Mouse (Mus musculus) adrenal gland, postnatal 4 days (tissue): ENCODE data around the gene Ifnar1. TPM values are rescaled to one million over a fixed set of nuclear protein-coding genes. Genes with fewer than 3 reads are reported as not detected.

ENCODE experiments used
- DNase-seq, 2 experiments: peaks; one replicate each; pipeline ENCODE4 v3.0.0; 2021 to 2022; ENCODE audit warnings: low spot score in 2 of 2, mixed read lengths in 2 of 2
- total RNA-seq, 2 experiments: library from RNA; stranded (reverse); gene quantifications; 2 replicates each; pipeline ENCODE4 v1.2.3; 2021

Gene Ifnar1
- total RNA-seq, 2 experiments from 2014 or later, result 87.7 to 92.9 TPM

DNA sequence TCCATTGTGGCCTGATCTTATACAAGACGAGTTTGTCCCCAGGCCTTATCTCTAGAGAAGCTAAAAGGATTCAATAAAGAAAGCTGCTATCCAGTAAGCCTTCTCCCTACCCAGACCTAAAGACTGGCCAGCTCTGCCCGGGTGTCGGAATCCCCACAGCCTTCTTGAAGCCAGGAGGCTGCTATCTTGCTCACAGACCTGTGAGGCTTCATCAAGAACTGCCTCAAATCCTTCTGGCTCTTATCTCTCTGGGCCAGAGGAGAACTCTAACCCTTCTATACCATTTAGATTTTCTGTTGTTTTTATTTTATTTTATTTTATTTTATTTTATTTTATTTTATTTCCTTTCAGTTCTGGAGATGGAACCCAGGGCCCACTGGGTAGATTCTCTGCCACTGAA, 52.0 kb downstream of the Ifnar1 start:
- DNase-seq, result no peak

DNA sequence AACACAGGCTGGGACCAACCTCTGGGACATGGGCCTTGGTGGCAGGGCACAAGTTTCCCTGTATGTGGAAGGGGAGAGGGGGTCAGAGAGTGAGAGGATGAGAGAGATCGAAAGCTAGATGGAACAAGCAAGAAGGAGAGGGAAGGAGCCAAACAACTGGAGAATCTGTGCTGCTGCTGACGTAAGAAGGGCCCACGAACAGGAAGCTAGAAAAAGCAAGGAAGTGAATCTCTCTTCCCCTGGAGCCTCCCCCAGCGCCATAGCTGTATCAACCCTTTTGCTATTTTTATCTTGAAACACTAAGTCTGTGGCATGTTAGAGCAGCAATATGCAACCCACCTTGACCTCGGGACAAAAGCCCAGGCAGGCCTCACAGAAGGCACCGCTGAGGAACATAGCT, 53.0 kb downstream of the Ifnar1 start:
- DNase-seq, result no peak

DNA sequence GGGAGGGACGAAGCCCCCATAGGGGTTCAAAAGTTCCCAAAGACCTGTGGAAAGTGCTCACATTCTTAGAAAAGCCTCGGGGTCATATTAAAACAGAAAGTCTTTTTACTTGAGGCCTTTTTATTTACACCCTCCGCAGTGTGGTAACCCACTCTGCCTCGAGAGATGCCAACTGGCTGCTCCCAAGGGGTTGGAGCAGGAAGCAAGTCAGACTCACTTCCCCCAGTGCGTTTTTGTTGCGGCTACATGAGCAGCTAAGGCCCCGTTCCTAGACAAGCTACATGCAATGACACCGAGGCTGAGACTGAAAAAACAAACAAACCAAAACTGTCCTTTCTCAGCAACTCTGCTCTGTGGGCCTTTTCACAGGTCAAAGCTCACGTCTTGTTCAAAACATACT, 53.5 kb downstream of the Ifnar1 start:
- no peak for DNase-seq

DNA sequence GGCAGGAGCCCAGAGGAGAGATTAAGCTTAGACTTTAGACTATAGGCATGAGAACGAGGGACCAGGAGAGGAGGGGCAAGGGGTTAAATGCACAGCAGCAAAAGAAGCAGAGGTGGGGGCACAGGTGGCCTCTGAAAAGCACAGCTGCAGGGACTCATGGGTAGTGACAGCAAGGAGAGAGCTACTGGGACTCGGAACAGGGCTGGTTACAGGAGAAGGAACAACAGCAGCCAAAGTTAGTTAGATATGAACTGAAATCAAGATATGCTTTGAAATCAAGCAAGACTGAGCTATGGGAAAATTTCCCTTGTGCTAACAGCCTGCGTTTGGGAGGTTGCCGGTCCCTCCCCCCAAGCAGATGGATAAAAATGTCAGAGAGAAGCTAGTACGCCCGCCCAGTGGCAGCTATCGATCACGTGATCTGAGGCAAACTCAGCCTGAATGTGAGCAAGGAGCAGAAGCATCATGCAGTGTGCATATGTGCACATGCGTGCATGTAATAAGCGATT, 56.6 kb downstream of the Ifnar1 start:
- DNase-seq, result no peak

DNA sequence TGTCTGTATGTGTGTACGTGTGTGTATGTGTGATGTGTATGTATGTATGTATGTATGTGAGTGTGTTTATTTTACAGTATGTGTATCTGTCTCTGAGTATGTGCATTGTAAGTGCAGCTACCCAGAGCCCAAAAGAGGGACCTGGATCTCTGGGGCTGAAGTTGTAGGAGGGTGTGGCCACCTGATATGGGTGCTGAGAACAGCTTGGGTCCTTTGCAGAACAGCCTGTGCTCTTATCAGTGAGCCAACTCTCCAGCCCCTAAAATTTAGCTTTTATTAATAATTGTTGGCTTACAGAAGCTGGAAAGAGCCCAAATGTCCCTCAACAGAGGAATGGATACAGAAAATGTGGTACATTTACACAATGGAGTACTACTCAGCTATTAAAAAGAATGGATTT, 58.6 kb downstream of the Ifnar1 start:
- no peak for DNase-seq

DNA sequence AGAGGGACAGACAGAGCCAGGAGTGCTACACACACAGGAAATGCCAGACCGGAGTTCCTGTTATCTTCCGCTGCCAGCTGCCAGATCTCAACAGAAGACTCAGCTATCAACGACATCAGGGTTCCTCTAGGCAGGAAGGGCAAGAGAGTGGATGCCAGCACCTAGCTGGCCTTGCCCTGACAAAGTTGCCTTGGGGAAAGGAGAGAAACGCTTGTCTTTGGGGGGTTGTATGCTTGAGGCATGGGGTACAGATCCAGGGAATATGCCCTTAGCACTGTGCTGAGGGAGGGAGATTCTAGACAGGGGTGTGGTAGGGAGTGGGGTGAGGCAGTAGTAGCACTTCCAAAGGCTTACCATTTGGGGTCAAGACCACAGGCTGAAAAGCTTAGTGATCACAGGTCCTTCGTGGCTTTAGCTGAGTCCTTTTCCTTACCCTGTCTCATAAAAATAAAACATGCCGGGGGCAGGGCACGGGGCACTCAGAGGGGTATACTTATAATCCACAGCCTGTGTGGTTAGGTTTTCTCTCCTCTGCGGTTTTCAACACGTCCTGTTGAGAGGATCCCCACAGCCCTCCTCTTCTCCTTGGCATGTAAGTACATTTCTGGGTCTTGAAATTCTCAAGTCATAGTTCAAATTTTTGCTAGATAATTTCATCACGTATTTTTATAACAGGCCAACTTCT, 60.7 kb downstream of the Ifnar1 start:
- no peak for DNase-seq

- DNase-seq, result no peak
Observed at GRCm38 (mm10) chr16:91546391-91546835, 61.4 kb downstream of the Ifnar1 start.

- DNase-seq, result peak; percentile 43 to 55
Observed at GRCm38 (mm10) chr16:91546836-91547741, 62.1 kb downstream of the Ifnar1 start, which contains the start of gene Ifngr2. TSS of gene Ifngr2 (plus strand) at chr16:91547072.

- no peak for DNase-seq
Observed at GRCm38 (mm10) chr16:91547974-91548373, 62.9 kb downstream of the Ifnar1 start.

DNA sequence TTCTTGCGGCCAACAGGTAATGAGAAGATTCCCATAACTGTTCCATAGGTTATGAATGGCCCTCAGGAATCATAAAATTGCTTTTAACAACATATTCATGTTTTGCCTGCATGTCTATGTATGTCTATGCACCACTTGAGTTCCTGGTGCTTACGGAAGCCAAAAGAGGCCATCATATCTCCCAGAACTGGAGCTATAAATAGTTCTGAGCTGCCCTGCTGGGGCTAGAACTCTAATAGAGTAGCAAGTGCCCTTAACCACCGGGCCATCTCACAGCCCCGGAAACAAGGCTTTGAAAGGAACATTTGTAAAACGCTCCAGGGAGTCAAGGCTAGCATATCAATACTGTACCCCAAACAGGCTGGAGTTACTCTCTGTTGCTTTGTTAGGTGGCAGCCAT, 63.5 kb downstream of the Ifnar1 start:
- DNase-seq, result no peak

- DNase-seq, result no peak
Observed at GRCm38 (mm10) chr16:91548996-91549395, 64.0 kb downstream of the Ifnar1 start.

GRCm38 (mm10) chr16:91549616-91550015, 64.6 kb downstream of the Ifnar1 start:
- no peak for DNase-seq

DNA sequence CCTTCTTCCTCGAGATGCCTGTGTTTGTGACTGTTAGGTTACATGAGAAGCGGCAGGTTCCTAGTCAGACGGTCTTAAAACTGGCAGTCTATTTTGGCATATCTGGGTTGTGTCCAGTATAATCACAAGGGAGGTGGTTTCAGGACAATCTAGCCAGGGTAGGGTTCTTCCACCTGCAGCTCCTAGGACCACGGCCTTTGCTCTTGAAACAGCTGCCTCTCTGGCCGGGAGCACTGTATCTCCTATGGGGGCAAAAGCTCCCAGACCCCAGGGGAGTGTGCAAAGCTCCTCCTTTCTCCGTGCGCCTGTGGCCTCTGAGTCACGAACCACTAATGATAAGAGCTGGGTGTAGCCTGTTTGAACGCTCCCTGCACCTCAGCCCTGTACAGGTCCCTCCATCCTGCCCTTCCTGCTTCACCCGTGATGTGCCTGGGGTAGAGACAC, 66.1 kb downstream of the Ifnar1 start:
- no peak for DNase-seq

DNA sequence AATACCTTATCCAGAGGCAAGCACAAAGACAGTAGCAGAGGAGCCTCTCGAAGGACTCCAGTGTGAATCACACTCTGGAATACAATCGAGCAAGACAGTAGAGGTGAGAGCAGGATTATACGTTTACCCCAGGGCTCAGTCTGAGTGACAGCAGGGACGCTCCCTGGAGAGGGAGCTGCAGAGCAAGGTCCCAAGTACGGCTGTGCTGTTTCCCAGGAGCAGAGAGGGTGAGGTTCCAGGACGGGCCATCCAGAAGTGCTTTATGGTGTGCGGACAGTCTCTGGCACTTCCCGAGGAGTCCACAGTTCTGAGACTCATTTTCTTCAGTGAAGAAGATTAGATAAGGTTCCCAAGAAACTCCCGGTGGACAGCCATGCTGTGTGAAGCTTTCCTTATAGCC, 67.0 kb downstream of the Ifnar1 start:
- DNase-seq, result no peak

GRCm38 (mm10) chr16:91553625-91554024, 68.6 kb downstream of the Ifnar1 start:
- DNase-seq, result no peak

DNA sequence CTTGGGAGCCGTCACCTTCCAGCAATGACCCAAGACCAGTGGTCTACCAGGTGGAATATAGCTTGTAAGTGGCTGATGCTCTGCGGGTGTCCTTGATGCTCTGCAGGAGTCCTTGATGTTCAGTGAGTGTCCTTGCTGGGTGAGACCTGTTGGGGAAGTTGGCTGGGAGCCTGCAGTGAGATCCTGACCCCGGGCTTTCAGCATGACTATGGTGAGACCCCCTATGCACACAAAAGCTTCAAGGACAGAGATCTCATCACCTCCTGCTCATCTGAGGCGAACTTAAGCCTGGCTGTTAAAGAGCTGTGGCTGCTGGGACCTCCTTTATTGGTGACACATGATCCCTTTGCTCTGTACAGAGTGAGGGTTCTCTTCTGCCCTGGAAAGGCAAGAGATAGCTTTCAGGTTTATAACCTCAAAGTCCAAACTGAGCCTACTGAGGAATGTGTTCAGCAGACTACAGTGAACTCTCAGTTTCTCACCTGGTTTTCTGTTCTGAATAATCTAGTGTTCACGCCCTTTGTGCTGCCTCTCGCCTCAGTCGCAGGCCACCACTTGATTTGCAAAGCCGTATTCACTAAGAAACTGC, 70.1 kb downstream of the Ifnar1 start:
- DNase-seq, result no peak

DNA sequence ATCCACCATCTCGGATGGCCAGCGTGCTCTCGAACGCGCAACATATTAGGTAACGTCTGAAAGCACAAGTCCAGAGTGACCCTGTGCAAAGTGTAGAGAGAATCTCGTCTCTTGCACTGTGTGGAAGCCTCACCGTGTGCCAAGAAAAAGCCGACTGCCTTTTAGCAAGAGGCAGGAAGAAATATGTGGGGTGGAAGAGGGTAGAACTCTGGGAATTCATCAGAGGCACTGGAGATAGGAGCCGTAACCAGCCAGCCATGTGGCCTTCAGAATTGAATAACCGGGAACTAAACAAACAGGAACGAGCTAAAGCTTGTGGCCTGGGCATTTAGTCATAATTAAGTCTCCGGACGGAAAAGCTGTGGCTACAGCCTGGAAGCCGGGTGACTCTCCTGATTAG, 71.6 kb downstream of the Ifnar1 start:
- DNase-seq, result no peak
